Mouse (Mus musculus) brain, embryonic 14.5 days (tissue): Measurements from ENCODE around the gene Acbd3. TPM values are rescaled to one million over a fixed set of nuclear protein-coding genes. Genes with fewer than 3 reads are reported as not detected.

Experiments
- DNase-seq: peaks from one replicate; pipeline ENCODE4 v3.0.0-alpha.2; 2011; ENCODE audit warnings: low read depth
- CTCF ChIP-seq: fragments of 200-500 bp; IDR thresholded peaks from 2 replicates; pipeline ENCODE4 v1.5.1; 2012; ENCODE audit warnings: inconsistent platforms, mild to moderate bottlenecking, moderate library complexity, borderline replicate concordance; ENCODE audit not compliant: insufficient read depth, insufficient read length; ENCODE audit errors: extremely low read depth
- POLR2A ChIP-seq: fragments of 200-500 bp; IDR thresholded peaks from 2 replicates; pipeline ENCODE4 v1.6.1; 2012; ENCODE audit warnings: mild to moderate bottlenecking, inconsistent platforms, borderline replicate concordance; ENCODE audit not compliant: poor library complexity, insufficient read depth, insufficient read length, severe bottlenecking; ENCODE audit errors: extremely low read depth
- polyA plus RNA-seq: library from polyadenylated mRNA; depleted of rRNA; stranded (reverse); fragments of >200 nt; gene quantifications from 2 replicates; pipeline ENCODE4 v1.2.3, GENCODE M21; 2012; rRNA removed

The Acbd3 gene
- polyA plus RNA-seq, 1 experiment: 36.1 TPM

DNA sequence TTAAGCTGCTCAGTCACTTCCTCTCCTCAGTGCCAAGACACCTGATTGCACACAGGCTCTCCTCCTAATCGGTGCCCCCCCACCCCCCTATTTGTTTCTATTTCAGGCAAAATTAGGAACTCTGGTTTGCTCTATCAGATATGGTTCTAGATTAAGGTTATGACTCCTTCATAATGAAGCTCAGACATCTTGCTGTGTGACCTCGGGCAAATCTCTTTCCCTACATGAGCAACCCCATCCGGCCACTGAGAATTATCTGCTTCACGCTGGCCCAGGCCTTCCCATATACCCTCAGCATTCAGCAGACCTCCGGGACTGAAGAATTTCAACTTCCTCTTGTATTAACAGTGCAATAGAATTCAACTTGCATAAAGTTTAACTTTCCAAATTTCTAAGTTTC, 73.4 kb downstream of the Acbd3 start:
- no peak for TF ChIP-seq CTCF
- no peak for TF ChIP-seq POLR2A
- DNase-seq: no peak

GRCm38 (mm10) chr1:180800022-180800421, 74.2 kb downstream of the Acbd3 start:
- no peak for DNase-seq
- TF ChIP-seq POLR2A (no peak), CTCF (no peak)

DNA sequence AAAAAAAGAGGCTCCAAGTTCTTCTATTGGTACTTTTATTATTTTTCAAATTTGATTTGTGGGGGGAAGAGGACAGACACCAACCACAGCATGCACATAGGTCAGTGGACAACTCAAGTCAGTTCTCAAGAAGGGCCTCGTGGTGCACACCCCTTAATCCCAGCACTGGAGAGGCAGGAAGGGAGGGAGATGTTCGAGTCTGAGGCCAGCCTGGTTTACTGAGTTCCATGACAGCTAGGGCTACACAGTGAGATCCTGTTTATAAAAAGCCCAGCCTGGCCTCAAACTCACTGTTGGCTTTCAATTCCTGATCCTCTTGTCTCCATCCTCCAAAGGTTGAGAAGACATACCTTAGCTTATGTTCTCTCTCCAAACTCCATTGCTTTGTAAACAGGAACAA, 75.0 kb downstream of the Acbd3 start:
- TF ChIP-seq CTCF (no peak), POLR2A (no peak)
- no peak for DNase-seq

- no peak for DNase-seq
- no peak for TF ChIP-seq POLR2A
- TF ChIP-seq CTCF: no peak
These were observed 75.7 kb downstream of the Acbd3 start for GRCm38 (mm10) chr1:180801466-180801994.

Other genes starting within 250 kb of the Acbd3 start
- 10.2 and 11.6 TPM in 2 replicates for gene Stum, start 242.5 kb upstream of the Acbd3 start, polyA plus RNA-seq
- 105 and 115 TPM in 2 replicates for gene Parp1, start 157.1 kb upstream of the Acbd3 start, polyA plus RNA-seq
- 10.2 and 13.9 TPM in 2 replicates for gene Lin9, start 84.9 kb upstream of the Acbd3 start, polyA plus RNA-seq
- 0.04 and 0.05 TPM in 2 replicates for gene Mixl1, start 29.0 kb upstream of the Acbd3 start, polyA plus RNA-seq
- 2,000 and 2,211 TPM in 2 replicates for gene H3f3a, start 87.9 kb downstream of the Acbd3 start, polyA plus RNA-seq
- gene Sde2, start 125.1 kb downstream of the Acbd3 start, polyA plus RNA-seq: 22.0 and 25.5 TPM in 2 replicates
- 1.4 and 2.0 TPM in 2 replicates for gene Lefty2, start 167.1 kb downstream of the Acbd3 start, polyA plus RNA-seq
- 45.7 and 65.9 TPM in 2 replicates for gene Pycr2, start 178.2 kb downstream of the Acbd3 start, polyA plus RNA-seq
- gene Lefty1, start 209.0 kb downstream of the Acbd3 start, polyA plus RNA-seq: 1.1 and 1.3 TPM in 2 replicates
- gene Tmem63a, start 216.3 kb downstream of the Acbd3 start, polyA plus RNA-seq: 3.3 and 3.6 TPM in 2 replicates